Mouse (Mus musculus): Measurements from ENCODE around the gene Hnmt.

DNA sequence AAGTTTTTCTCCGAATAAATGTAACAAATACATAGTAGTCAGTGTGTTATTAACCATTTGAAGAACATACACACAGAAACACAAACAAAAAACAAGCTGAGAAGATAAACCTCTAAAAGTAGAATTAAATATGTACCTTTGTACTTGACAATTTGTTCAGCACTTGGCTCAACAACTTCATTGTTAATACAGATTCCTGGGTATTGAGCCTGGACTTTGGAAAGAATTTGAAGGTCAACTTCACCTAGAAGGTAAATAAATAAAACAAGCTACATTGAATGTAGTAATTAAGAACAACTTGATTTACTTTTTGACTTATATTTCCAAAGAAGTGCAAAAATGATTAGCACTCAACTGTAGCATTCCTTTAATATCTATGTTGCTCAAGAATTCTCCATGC is 30.2 kb downstream of the Hnmt start:
- TF ChIP-seq POLR2A (IDR thresholded peaks at IDR 0.05; ENCODE audit: low read depth, low read length) (no peak), CTCF (IDR thresholded peaks at IDR 0.05; ENCODE audit: borderline replicate concordance, insufficient read depth, low read length) (no peak)
